Mouse (Mus musculus): ENCODE measurements around the gene Slc39a12. TPM values are rescaled to one million over a fixed set of nuclear protein-coding genes. Genes with fewer than 3 reads are reported as not detected.

Slc39a12 gene
- polyA plus RNA-seq (2015; fragmentation: Nextera tagmentation; extraction: Ambion mirVana) = not detected in 2 replicates

DNA sequence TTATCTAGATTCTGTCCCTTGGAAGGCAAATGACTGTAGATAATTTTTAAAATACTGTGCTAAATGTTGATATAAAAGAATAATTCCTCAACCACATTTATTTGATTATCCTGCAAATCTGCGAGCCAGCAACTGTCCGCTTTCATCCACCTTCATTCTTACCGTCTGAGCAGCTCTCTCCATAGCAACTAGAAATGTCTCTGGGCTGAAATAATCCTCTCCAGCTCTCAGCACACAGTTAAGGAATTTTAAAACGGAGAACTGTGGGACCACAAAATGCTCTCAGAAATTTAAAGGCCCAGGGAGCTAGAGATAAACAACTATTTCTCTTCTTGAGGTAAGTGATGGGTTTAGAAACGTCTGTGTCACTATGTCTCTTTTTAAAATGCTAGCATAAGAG, at the start of gene Slc39a12:
Gene Slc39a12, plus strand, starts transcription at position 155 of the 400 bp plus-strand sequence.
- H3K36me3 ChIP-seq = no peaks in the 10 kb centered on the region
- no peak within 1 kb of the TSS for H3K4me3 ChIP-seq
- no peaks in the 10 kb centered on the region for H3K4me1 ChIP-seq (replicated peaks)
- no peak within 1 kb of the TSS for H3K9ac ChIP-seq
- 49% methylated on average over 5 of the region's 5 CpGs for WGBS
- H3K27ac ChIP-seq = no peak within 1 kb of the TSS
- H3K9me3 ChIP-seq (replicated peaks) = no peaks in the 10 kb centered on the region
- H3K27me3 ChIP-seq = no peaks in the 10 kb centered on the region
- no peak within 1 kb of the TSS for H3K4me2 ChIP-seq
- ATAC-seq (replicated peaks; ENCODE audit: insufficient number of reproducible peaks, insufficient read depth, low FRiP score, low read depth) = no peak

DNA sequence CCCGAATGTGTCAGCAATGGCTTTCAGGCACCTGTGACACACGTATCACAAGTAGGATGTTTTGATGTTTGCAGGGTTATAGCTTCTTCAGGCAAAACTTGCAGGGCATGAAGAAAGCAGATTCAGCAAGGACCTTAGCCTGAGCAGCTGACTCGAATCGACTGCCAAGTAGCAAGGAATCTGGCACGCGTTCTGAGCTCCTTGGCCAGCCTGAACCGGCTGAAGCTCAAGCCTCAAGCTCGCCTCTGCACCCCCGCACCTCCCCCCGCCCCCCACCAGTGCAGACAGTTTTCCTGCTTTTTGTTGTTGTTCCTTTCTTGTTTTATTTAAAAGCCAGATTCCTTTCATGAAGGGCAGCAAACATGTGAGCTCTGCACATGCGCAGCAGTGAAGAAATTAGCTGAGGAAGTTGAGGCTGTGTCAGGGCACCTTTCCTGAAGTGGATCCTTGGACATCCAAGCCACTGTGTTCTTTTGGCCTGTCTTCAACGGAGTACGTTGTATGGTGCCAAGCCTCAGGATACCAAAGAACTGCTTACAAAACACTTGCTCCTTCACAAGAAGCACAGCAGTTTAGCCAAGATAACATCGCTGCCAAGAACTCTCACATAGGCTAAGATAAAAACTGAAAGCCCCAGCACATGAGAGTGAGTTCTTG, 46.3 kb upstream of the Slc39a12 start:
- H3K9me3 ChIP-seq (replicated peaks) = no peaks in the 10 kb centered on the region
- H3K36me3 ChIP-seq = no peaks in the 10 kb centered on the region
- peaks cover 4% of the 10 kb centered on the region; the same call in 1 of the 2 replicates for H3K4me1 ChIP-seq (replicated peaks)
- peak overlapping the region; percentile 7; the same call in 1 of the 2 replicates for H3K27ac ChIP-seq
- WGBS = 40% methylated on average over 14 of the region's 14 CpGs
- no peak overlapping the region for H3K9ac ChIP-seq
- ATAC-seq (replicated peaks; ENCODE audit: insufficient number of reproducible peaks, insufficient read depth, low FRiP score, low read depth) = peak; percentile 79
- H3K4me2 ChIP-seq = peak overlapping the region; percentile 5
- H3K4me3 ChIP-seq = 0 out of 2 replicates have a peak overlapping the region, but pooled peaks have one; percentile 2
- H3K27me3 ChIP-seq = no peaks in the 10 kb centered on the region

DNA sequence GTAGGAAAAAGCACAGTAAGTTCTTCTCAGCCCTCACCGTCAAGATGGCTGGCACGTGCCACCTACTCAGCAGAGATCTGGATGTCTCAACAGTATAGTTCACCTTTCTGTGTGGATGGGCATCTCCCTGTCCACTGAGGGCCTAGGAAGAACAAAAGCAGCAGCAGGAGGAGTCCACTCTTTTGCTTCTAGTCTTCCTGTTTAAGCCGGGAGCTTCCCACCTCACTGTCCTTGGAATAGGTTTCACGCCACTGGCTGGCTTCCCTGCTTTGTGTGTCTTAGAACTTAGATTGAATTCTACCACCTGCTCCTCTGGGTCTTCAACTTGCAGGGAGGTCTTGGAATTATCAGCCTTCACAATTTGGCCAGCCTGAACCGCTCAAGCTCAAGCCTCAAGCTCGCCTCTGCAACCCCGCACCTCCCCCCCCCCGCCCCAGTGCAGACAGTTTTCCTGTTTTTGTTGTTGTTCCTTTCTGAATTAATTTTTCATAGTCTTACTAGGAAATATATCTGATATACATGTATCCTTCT, 45.7 kb upstream of the Slc39a12 start:
- H3K27me3 ChIP-seq = no peaks in the 10 kb centered on the region
- WGBS = 79% methylated on average over 8 of the region's 8 CpGs
- H3K9ac ChIP-seq = no peak overlapping the region
- peaks cover 4% of the 10 kb centered on the region; the same call in 1 of the 2 replicates for H3K4me1 ChIP-seq (replicated peaks)
- no peak overlapping the region for H3K4me3 ChIP-seq
- peak overlapping the region; percentile 7; the same call in 1 of the 2 replicates for H3K27ac ChIP-seq
- no peak for ATAC-seq (replicated peaks; ENCODE audit: insufficient number of reproducible peaks, insufficient read depth, low FRiP score, low read depth)
- H3K36me3 ChIP-seq = no peaks in the 10 kb centered on the region
- H3K9me3 ChIP-seq (replicated peaks) = no peaks in the 10 kb centered on the region
- peak overlapping the region; percentile 5; the same call in 1 of the 2 replicates for H3K4me2 ChIP-seq

DNA sequence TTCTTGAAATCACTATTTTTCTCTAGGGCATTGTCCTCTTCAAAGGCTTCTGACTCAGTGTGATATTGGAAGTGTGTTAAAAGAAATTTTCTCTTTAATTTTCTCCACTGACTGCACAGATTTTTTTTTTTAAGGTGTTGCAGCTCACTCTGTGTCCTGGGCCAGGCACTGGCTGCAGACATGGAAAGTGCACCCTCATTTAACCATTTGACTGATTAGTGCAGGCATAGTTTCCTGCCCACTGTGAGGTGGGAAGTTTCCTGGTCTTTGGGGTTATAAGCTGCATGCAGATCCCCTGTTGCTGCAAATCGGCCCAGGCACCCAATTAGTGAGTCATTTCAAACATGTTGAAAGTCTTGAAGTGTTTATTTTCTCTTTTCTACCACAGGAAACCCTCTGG, 740 bp downstream of the Slc39a12 start:
- Histone ChIP-seq H3K27me3 (no peaks in the 10 kb centered on the region), H3K4me3 (no peak overlapping the region), H3K9me3 (replicated peaks) (no peaks in the 10 kb centered on the region), H3K4me2 (no peak overlapping the region), H3K27ac (no peak overlapping the region), H3K4me1 (replicated peaks) (no peaks in the 10 kb centered on the region), H3K9ac (no peak overlapping the region), H3K36me3 (no peaks in the 10 kb centered on the region)
- no peak for ATAC-seq (replicated peaks; ENCODE audit: insufficient number of reproducible peaks, insufficient read depth, low FRiP score, low read depth)
- 37% methylated on average over 1 of the region's 1 CpGs for WGBS

DNA sequence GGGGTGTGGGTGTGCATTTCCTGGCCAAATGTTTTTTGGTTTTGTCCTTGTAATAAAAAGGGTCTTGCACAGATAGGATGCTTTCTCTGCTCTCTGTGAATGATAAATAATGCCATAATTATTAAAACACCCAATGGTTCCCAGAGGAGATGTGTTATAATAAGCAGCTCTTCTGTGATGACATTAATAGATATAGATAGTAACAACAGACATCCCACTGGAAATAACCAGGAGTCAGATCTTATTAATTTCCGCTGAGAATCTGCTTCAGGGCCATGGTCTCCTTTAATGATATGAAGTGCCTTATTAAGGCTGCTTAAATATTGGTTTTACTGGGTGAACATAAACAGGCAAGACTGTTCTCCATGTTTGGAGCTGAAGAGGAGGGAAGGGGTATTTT, 2.8 kb downstream of the Slc39a12 start:
- Histone ChIP-seq H3K9ac (no peak overlapping the region), H3K36me3 (no peaks in the 10 kb centered on the region), H3K4me3 (no peak overlapping the region), H3K4me1 (replicated peaks) (no peaks in the 10 kb centered on the region), H3K9me3 (replicated peaks) (no peaks in the 10 kb centered on the region), H3K27ac (no peak overlapping the region), H3K4me2 (no peak overlapping the region), H3K27me3 (no peaks in the 10 kb centered on the region)
- ATAC-seq (replicated peaks; ENCODE audit: insufficient number of reproducible peaks, insufficient read depth, low FRiP score, low read depth) = no peak
- WGBS = 70% methylated on average over 1 of the region's 1 CpGs

DNA sequence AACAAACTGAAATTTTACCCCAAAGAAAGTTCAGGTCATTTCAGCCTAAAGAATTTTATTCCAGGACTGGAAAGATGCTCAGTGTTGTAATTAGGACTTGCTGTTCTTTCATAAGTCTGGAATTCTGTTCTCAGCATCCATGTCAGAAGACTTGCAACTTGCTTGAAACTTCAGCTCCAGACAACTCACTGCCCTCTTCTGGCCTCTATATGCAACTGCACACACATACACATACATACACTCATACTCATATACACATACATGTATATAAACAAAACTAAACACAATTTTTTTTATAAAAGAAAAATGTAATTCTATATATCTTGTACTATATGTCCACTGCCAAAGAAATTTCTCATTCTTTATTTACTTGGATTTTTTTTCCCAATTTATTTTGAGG, 14.9 kb downstream of the Slc39a12 start:
- H3K36me3 ChIP-seq = no peaks in the 10 kb centered on the region
- H3K4me2 ChIP-seq = no peak overlapping the region
- no peaks in the 10 kb centered on the region for H3K27me3 ChIP-seq
- H3K4me1 ChIP-seq (replicated peaks) = no peaks in the 10 kb centered on the region
- H3K27ac ChIP-seq = no peak overlapping the region
- no peak overlapping the region for H3K4me3 ChIP-seq
- no peak for ATAC-seq (replicated peaks; ENCODE audit: insufficient number of reproducible peaks, insufficient read depth, low FRiP score, low read depth)
- no peak overlapping the region for H3K9ac ChIP-seq
- H3K9me3 ChIP-seq (replicated peaks) = no peaks in the 10 kb centered on the region

DNA sequence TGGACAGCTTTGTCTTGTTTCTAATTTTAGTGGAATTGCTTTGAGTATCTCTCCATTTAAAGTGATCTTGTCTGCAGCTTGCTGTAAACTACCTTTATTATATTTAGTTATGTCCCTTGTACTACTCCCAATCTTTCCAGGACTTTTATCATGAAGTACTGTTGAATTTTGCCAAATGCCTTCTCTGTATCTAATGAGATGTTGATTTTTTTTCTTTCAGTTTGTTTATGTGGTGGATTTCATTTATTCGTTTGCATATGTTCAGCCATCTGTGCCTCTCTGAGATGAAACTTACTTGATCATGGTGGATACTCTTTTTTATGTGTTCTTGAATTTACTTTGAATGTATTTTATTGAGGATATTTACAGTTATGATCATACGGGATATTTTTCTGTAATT, 40.9 kb downstream of the Slc39a12 start:
- H3K9ac ChIP-seq = no peak overlapping the region
- no peaks in the 10 kb centered on the region for H3K4me1 ChIP-seq (replicated peaks)
- 88% methylated on average over 2 of the region's 2 CpGs for WGBS
- H3K4me3 ChIP-seq = no peak overlapping the region
- no peaks in the 10 kb centered on the region for H3K36me3 ChIP-seq
- no peaks in the 10 kb centered on the region for H3K9me3 ChIP-seq (replicated peaks)
- H3K27me3 ChIP-seq = no peaks in the 10 kb centered on the region
- ATAC-seq (replicated peaks; ENCODE audit: insufficient number of reproducible peaks, insufficient read depth, low FRiP score, low read depth) = no peak
- no peak overlapping the region for H3K4me2 ChIP-seq
- H3K27ac ChIP-seq = no peak overlapping the region

DNA sequence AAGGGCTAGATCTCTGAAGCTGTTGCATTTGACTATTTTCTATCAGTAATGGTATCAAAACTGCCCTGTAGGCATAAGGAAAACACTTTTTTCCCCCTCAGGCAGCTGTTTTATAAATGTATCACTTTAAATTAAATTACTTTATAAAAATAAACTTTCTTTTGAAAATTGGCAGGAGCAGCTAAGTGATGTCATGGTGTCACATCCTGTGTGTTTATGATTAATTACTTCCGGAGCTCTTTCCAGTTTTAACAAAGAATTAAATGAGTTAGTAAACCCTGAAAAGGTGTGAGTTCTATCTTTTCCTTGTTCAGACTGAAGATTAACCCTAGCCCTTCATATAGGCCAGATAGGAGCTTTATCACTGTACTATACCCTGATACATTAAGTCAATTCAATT, 59.2 kb downstream of the Slc39a12 start:
- ATAC-seq (replicated peaks; ENCODE audit: insufficient number of reproducible peaks, insufficient read depth, low FRiP score, low read depth) = no peak
- no peaks in the 10 kb centered on the region for H3K36me3 ChIP-seq
- WGBS = 58% methylated on average over 1 of the region's 1 CpGs
- H3K9me3 ChIP-seq (replicated peaks) = no peaks in the 10 kb centered on the region
- H3K9ac ChIP-seq = no peak overlapping the region
- H3K4me3 ChIP-seq = no peak overlapping the region
- no peak overlapping the region for H3K27ac ChIP-seq
- no peaks in the 10 kb centered on the region for H3K27me3 ChIP-seq
- no peaks in the 10 kb centered on the region for H3K4me1 ChIP-seq (replicated peaks)
- no peak overlapping the region for H3K4me2 ChIP-seq

DNA sequence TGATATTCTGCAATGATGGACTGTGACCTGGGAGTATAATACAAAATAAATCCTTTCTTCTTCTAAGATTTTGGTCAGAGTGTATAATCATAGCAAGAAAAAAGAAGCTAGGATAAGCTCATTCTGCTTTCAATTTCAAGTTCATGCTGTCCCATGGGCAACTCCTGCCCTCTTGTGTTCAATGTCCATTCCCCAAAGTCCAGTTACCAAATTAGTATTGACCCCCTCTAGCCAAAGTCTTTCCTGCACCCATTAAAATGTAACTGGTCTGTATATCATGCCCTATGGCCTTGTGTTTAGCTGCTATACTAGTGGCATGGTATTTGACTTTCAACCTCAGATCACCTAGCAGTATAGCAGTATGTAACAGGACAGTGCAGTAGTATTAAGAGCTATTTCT, 62.8 kb downstream of the Slc39a12 start:
- H3K4me1 ChIP-seq (replicated peaks) = no peaks in the 10 kb centered on the region
- ATAC-seq (replicated peaks; ENCODE audit: insufficient number of reproducible peaks, insufficient read depth, low FRiP score, low read depth) = no peak

DNA sequence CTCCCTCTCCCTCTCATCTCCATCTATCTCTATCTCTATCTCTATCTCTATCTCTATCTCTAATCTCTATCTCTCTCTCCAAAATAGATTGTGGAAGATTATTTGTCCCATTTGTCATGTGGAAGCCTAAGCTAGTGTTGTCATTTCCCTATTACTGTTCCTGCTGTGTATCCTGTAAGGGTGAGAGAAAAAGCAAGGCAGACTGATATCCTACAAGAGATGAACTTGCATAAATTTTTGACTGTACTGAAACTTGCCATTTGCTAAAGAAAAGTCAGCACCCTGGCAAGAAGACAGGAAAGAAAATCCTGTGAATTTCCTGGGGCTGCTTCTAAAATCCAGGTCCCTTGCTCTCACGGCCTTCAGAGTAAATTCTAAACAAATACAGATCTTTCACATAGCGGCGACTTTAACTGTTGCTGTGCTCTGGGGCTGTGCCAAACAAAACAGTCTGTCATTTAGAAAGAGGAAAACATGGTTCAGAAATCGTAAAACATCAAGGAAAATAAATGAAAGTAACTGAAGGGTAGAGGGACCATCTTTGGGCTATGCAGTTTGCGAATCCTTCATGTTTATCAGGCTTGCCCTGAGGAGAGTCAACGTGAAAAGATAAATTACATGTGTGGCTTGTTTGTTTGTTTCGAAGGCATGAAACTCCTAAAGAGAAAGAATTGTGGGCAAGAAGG, 67.0 kb downstream of the Slc39a12 start:
- H3K36me3 ChIP-seq = no peaks in the 10 kb centered on the region
- H3K9me3 ChIP-seq (replicated peaks) = no peaks in the 10 kb centered on the region
- no peak overlapping the region for H3K4me3 ChIP-seq
- no peaks in the 10 kb centered on the region for H3K27me3 ChIP-seq
- H3K4me2 ChIP-seq = no peak overlapping the region
- H3K27ac ChIP-seq = 0 out of 2 replicates have a peak overlapping the region, but pooled peaks have one; percentile 11
- WGBS = 53% methylated on average over 7 of the region's 7 CpGs
- no peak overlapping the region for H3K9ac ChIP-seq
- ATAC-seq (replicated peaks; ENCODE audit: insufficient number of reproducible peaks, insufficient read depth, low FRiP score, low read depth) = no peak
- no peaks in the 10 kb centered on the region for H3K4me1 ChIP-seq (replicated peaks)

More for the DNA sequence above, 62.8 kb downstream of the Slc39a12 start:
- Histone ChIP-seq H3K9me3 (replicated peaks) (no peaks in the 10 kb centered on the region), H3K36me3 (no peaks in the 10 kb centered on the region), H3K27me3 (no peaks in the 10 kb centered on the region), H3K27ac (no peak overlapping the region), H3K9ac (no peak overlapping the region), H3K4me3 (no peak overlapping the region), H3K4me2 (no peak overlapping the region)

DNA sequence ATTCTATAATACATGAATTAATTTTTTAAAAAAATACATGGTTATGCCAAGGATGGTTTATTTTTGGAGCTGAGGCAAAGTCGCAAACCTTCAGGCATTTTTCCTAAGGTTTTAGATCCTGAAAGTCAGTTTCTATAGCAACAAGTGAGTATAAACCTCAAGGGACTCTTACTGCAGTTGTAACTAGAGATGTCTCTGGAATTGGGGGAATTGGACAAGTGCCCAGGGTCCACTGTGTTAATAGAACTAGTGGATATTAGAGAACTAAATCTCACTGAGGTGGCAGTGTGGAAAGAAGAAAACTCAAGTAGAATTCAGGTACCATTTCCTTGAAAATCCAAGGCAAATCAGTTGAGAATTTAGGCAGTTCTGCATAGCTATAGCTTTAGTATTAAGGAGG, 76.3 kb downstream of the Slc39a12 start:
- no peaks in the 10 kb centered on the region for H3K27me3 ChIP-seq
- no peaks in the 10 kb centered on the region for H3K36me3 ChIP-seq
- no peak overlapping the region for H3K9ac ChIP-seq
- H3K27ac ChIP-seq = no peak overlapping the region
- no peak overlapping the region for H3K4me3 ChIP-seq
- H3K9me3 ChIP-seq (replicated peaks) = no peaks in the 10 kb centered on the region
- no peaks in the 10 kb centered on the region for H3K4me1 ChIP-seq (replicated peaks)
- no peak for ATAC-seq (replicated peaks; ENCODE audit: insufficient number of reproducible peaks, insufficient read depth, low FRiP score, low read depth)
- WGBS = 56% methylated on average over 1 of the region's 1 CpGs
- no peak overlapping the region for H3K4me2 ChIP-seq
